Mouse (Mus musculus): ENCODE results near the gene Ssbp3. TPM values are rescaled to one million over a fixed set of nuclear protein-coding genes. Genes with fewer than 3 reads are reported as not detected.

Gene Ssbp3
- polyA plus RNA-seq, 1 experiment from 2014 or later, result 81.5 TPM

DNA sequence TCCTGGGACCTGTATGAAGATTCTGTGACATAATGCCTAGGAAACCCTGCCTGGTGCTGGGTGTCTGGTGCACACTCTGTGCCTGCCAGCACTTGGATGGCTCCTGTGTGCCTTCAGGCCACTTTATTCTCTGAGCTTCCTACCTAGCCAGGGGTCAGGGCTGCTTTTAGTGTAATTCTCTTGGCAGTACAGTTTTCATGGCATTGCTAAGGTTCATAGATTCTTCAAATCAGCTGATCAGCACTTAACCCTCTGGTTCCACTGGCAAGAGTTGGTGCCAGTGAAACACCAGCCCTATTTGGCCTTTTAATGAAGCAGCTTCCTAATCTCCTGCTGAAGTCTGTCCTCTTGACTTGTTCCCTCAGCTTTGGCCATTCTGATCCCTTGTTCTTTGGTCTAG is 106.8 kb downstream of the Ssbp3 start:
- Histone ChIP-seq H3K4me1 (ENCODE audit: control insufficient read depth, insufficient read depth, low read length) (peaks cover 30% of the 10 kb centered on the region), H3K27ac (ENCODE audit: low read depth, low read length) (no peak overlapping the region)
- ATAC-seq (ENCODE audit: low FRiP score, low TSS enrichment), result no peak

DNA sequence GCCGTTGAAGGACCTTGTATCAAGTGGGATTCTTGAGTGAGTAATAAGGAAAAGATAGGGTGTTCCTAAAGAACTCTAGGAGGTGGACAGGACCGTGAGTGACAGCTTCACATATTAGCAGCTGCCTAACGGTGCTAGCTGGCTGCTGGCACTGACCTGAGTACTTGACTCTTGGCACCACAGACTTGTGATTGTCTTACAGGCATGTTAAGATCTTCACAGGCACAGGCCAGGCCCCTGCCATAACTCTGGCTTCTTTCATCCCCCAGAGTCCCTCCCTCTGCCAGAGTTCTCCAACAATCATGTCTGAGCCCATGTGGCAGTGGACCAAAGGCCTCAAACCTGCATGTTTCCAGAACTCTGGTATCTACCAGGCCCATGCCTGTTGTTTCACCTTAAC is 108.0 kb downstream of the Ssbp3 start:
- Histone ChIP-seq H3K4me3 (ENCODE audit: low read length) (no peak overlapping the region), H3K27ac (ENCODE audit: low read depth, low read length) (no peak overlapping the region), H3K36me3 (ENCODE audit: control insufficient read depth, insufficient read depth, low read length) (peaks cover 2% of the 10 kb centered on the region; the same call in 1 of the 2 replicates)

More for the DNA sequence above, 106.8 kb downstream of the Ssbp3 start:
- Histone ChIP-seq H3K4me2 (replicated peaks; ENCODE audit: low read depth, low read length) (no peak overlapping the region), H3K9ac (ENCODE audit: low read depth, low read length) (no peak overlapping the region), H3K4me3 (ENCODE audit: low read length) (no peak overlapping the region), H3K36me3 (ENCODE audit: control insufficient read depth, insufficient read depth, low read length) (peaks cover 2% of the 10 kb centered on the region; the same call in 1 of the 2 replicates), H3K9me3 (ENCODE audit: control insufficient read depth, low read length) (no peaks in the 10 kb centered on the region), H3K27me3 (ENCODE audit: control insufficient read depth, insufficient read depth, low read length) (no peaks in the 10 kb centered on the region)

DNA sequence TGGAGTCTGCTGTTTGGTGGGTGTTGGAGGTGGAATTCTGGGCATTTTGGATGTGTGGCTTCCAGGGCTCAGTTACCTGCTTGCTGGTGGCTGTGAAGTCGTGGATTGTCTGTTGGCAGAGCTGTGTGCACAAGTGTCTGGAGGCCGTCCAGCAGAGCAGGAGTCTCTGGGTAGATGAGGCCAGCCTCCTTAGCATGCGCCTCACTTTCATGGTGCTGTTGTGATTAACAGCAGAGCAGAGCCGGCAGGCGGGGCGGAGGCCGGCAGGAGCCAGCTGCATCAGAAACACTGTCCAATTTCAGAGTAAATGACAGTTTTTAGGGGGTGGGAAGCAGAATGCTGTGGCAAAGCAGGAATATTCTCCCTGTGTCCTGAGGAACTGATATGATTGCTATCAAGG is 108.5 kb downstream of the Ssbp3 start:
- H3K27ac ChIP-seq (ENCODE audit: low read depth, low read length), result no peak overlapping the region
- 61% methylated on average over 7 of the region's 7 CpGs for WGBS
- H3K4me2 ChIP-seq (replicated peaks; ENCODE audit: low read depth, low read length), result no peak overlapping the region
- H3K9ac ChIP-seq (ENCODE audit: low read depth, low read length), result no peak overlapping the region
- no peaks in the 10 kb centered on the region for H3K36me3 ChIP-seq (ENCODE audit: control insufficient read depth, insufficient read depth, low read length)
- H3K4me1 ChIP-seq (ENCODE audit: control insufficient read depth, insufficient read depth, low read length), result peaks cover 30% of the 10 kb centered on the region
- no peaks in the 10 kb centered on the region for H3K27me3 ChIP-seq (ENCODE audit: control insufficient read depth, insufficient read depth, low read length)
- H3K4me3 ChIP-seq (ENCODE audit: low read length), result no peak overlapping the region
- no peak for ATAC-seq (ENCODE audit: low FRiP score, low TSS enrichment)
- H3K9me3 ChIP-seq (ENCODE audit: control insufficient read depth, low read length), result no peaks in the 10 kb centered on the region

More for the DNA sequence above, 108.0 kb downstream of the Ssbp3 start:
- Histone ChIP-seq H3K4me1 (ENCODE audit: control insufficient read depth, insufficient read depth, low read length) (peaks cover 30% of the 10 kb centered on the region), H3K9ac (ENCODE audit: low read depth, low read length) (no peak overlapping the region), H3K9me3 (ENCODE audit: control insufficient read depth, low read length) (no peaks in the 10 kb centered on the region), H3K4me2 (replicated peaks; ENCODE audit: low read depth, low read length) (no peak overlapping the region), H3K27me3 (ENCODE audit: control insufficient read depth, insufficient read depth, low read length) (no peaks in the 10 kb centered on the region)
- 59% methylated on average over 3 of the region's 3 CpGs for WGBS
- no peak for ATAC-seq (ENCODE audit: low FRiP score, low TSS enrichment)

DNA sequence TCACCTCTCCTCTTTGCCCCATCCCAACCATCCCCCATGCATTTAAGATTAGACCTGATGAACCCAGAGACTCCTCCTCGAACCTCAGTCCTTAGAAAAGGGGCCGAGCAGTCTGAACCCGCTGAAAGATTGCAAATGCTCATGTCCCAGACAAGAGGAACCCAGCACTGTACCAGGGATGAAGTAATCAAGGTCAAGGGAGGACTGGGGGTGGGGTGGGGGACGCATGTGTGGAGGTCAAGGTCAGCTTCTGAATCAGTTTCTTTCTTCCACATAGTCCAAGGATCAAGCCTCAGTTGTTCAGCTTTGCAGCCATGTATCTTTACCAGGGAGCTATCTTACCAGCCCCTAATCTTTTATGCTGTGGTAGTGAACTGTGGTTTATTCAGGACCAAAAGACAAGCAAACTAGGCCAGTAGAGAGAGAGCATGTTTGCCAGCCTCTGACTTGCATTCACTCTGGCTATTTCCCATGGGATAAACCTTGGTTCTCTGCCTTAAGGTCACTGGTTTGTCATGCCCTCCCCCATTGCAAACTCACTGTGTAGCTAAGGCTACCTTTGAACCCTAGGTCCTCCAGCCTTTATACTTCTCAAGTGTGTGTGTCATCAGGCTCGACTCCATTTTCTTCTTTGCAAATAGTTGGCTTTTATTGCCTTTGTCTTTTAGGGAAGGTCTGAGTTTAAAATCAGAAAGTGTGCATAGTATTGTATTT is 109.9 kb downstream of the Ssbp3 start:
- Histone ChIP-seq H3K9ac (ENCODE audit: low read depth, low read length) (no peak overlapping the region), H3K4me2 (replicated peaks; ENCODE audit: low read depth, low read length) (no peak overlapping the region), H3K4me1 (ENCODE audit: control insufficient read depth, insufficient read depth, low read length) (peaks cover 25% of the 10 kb centered on the region), H3K9me3 (ENCODE audit: control insufficient read depth, low read length) (no peaks in the 10 kb centered on the region), H3K27ac (ENCODE audit: low read depth, low read length) (no peak overlapping the region), H3K27me3 (ENCODE audit: control insufficient read depth, insufficient read depth, low read length) (no peaks in the 10 kb centered on the region), H3K36me3 (ENCODE audit: control insufficient read depth, insufficient read depth, low read length) (0 out of 2 replicates have a peak, but pooled peaks cover 3% of the 10 kb centered on the region), H3K4me3 (ENCODE audit: low read length) (no peak overlapping the region)
- 68% methylated on average over 5 of the region's 5 CpGs for WGBS
- no peak for ATAC-seq (ENCODE audit: low FRiP score, low TSS enrichment)

DNA sequence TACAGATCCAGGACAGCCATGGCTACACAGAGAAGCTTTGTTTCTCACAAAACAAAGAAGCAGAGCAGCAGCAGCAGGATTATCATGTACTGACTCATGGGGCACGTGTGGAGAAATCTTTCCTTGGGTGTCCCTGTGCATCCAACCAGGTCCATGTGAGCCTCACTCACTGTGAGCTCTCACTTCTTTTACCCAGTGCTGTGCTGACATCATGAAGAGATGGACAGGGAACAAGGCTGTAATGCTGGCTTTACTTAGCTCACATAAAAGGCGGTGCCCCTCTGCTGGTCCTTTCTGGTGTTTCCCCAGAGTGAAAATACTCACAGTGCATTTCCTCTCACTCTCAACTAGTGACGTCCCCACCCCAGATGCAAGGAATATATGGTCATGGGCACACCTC is 111.0 kb downstream of the Ssbp3 start:
- Histone ChIP-seq H3K27ac (ENCODE audit: low read depth, low read length) (no peak overlapping the region), H3K27me3 (ENCODE audit: control insufficient read depth, insufficient read depth, low read length) (no peaks in the 10 kb centered on the region), H3K4me2 (replicated peaks; ENCODE audit: low read depth, low read length) (no peak overlapping the region), H3K9ac (ENCODE audit: low read depth, low read length) (no peak overlapping the region), H3K36me3 (ENCODE audit: control insufficient read depth, insufficient read depth, low read length) (0 out of 2 replicates have a peak, but pooled peaks cover 3% of the 10 kb centered on the region), H3K9me3 (ENCODE audit: control insufficient read depth, low read length) (no peaks in the 10 kb centered on the region), H3K4me3 (ENCODE audit: low read length) (no peak overlapping the region), H3K4me1 (ENCODE audit: control insufficient read depth, insufficient read depth, low read length) (peaks cover 15% of the 10 kb centered on the region)
- 77% methylated on average over 3 of the region's 3 CpGs for WGBS
- no peak for ATAC-seq (ENCODE audit: low FRiP score, low TSS enrichment)

DNA sequence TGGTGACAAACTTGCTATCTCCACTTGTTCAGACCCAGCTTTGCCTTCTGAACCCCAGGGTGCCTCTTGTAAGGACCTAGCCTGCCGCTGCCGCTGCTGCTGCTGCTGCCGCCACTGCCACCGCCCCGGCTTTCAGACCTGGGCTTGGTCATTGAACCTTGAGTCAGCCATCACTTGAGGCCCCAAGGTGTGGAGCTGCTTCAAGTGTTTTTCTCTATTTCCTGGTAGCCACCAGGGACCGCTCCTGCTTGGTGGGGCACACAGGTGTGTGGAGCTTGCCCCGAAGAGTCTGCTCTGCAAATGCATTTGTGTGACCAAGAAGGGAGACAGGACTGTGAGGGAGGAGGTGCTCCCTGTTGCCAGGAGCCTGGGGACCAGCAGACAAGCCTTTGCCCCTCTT is 114.4 kb downstream of the Ssbp3 start:
- no peak overlapping the region for H3K9ac ChIP-seq (ENCODE audit: low read depth, low read length)
- no peak overlapping the region for H3K4me2 ChIP-seq (replicated peaks; ENCODE audit: low read depth, low read length)
- no peak for ATAC-seq (ENCODE audit: low FRiP score, low TSS enrichment)
- no peaks in the 10 kb centered on the region for H3K27me3 ChIP-seq (ENCODE audit: control insufficient read depth, insufficient read depth, low read length)
- H3K27ac ChIP-seq (ENCODE audit: low read depth, low read length), result no peak overlapping the region
- no peaks in the 10 kb centered on the region for H3K9me3 ChIP-seq (ENCODE audit: control insufficient read depth, low read length)
- 85% methylated on average over 7 of the region's 7 CpGs for WGBS
- H3K4me3 ChIP-seq (ENCODE audit: low read length), result no peak overlapping the region
- peaks cover 4% of the 10 kb centered on the region; the same call in 1 of the 2 replicates for H3K4me1 ChIP-seq (ENCODE audit: control insufficient read depth, insufficient read depth, low read length)
- H3K36me3 ChIP-seq (ENCODE audit: control insufficient read depth, insufficient read depth, low read length), result peaks cover 24% of the 10 kb centered on the region

DNA sequence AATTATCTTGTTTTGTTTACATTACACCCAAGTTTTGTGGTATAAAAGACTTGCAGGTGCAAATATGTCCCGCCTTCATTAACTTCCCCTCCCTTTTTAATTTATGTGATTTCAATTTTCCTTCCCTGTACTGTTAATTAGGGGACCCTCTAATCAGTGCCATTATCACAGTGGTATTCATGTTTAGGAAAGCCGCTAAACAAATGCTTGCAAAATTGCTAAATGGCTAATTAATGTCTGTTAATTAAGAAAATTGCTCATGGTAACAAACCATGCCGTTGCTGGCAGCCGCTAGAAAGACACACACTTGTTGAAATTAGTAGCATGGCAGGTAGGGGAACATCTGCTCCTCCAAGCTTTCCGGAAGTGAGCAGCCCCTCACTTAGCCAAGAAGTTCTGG is 114.9 kb downstream of the Ssbp3 start:
- no peak for ATAC-seq (ENCODE audit: low FRiP score, low TSS enrichment)
- no peaks in the 10 kb centered on the region; the same call in 1 of the 2 replicates for H3K4me1 ChIP-seq (ENCODE audit: control insufficient read depth, insufficient read depth, low read length)

DNA sequence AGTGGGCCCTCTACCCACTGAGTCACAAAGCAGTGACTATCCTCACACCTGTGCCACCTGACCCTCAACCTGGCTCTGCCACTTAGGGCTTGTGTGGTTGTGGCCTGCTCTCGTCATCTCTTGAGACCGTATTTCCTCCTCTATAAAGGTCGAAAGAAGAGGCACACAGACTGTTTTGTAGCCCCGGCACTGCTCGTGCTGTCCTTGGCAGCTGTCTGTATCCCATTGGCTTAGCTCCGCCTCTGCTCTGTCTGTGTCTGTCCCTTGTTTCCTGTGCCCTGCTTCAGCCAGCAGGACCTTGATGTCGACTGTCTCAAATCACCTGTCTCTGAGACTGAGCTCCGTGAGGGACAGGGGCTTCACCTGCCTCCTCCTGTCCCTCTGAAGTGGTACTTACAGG is 116.0 kb downstream of the Ssbp3 start:
- Histone ChIP-seq H3K4me3 (ENCODE audit: low read length) (no peak overlapping the region), H3K9ac (ENCODE audit: low read depth, low read length) (no peak overlapping the region), H3K27me3 (ENCODE audit: control insufficient read depth, insufficient read depth, low read length) (no peaks in the 10 kb centered on the region), H3K4me2 (replicated peaks; ENCODE audit: low read depth, low read length) (no peak overlapping the region), H3K27ac (ENCODE audit: low read depth, low read length) (no peak overlapping the region), H3K36me3 (ENCODE audit: control insufficient read depth, insufficient read depth, low read length) (peaks cover 37% of the 10 kb centered on the region), H3K4me1 (ENCODE audit: control insufficient read depth, insufficient read depth, low read length) (no peaks in the 10 kb centered on the region), H3K9me3 (ENCODE audit: control insufficient read depth, low read length) (no peaks in the 10 kb centered on the region)
- ATAC-seq (ENCODE audit: low FRiP score, low TSS enrichment), result no peak
- 60% methylated on average over 8 of the region's 8 CpGs for WGBS

More for the DNA sequence above, 114.9 kb downstream of the Ssbp3 start:
- Histone ChIP-seq H3K36me3 (ENCODE audit: control insufficient read depth, insufficient read depth, low read length) (peaks cover 26% of the 10 kb centered on the region), H3K4me2 (replicated peaks; ENCODE audit: low read depth, low read length) (no peak overlapping the region), H3K9me3 (ENCODE audit: control insufficient read depth, low read length) (no peaks in the 10 kb centered on the region), H3K27me3 (ENCODE audit: control insufficient read depth, insufficient read depth, low read length) (no peaks in the 10 kb centered on the region), H3K4me3 (ENCODE audit: low read length) (no peak overlapping the region), H3K27ac (ENCODE audit: low read depth, low read length) (no peak overlapping the region), H3K9ac (ENCODE audit: low read depth, low read length) (no peak overlapping the region)
- 80% methylated on average over 5 of the region's 5 CpGs for WGBS

DNA sequence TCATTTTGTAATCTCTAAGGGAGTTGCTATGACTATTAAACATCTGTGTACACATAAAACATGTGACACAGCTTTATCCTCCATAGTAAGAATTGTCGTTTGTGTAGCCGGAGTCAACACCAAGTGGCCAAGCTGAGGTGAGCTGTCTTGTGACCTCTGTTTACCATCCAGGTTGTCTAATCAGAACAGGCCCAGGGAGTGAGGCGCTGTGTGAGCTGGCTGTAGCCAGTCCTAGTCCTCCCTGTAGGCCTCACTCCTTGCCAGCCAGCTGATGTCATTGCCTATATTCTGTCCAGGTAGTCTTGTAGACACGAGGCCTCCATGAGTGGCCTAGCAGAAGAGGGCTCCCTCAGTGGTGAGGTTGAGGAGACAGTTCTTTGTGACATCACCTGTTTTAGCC is 125.2 kb downstream of the Ssbp3 start:
- WGBS, result 89% methylated on average over 4 of the region's 4 CpGs
- no peak overlapping the region for H3K9ac ChIP-seq (ENCODE audit: low read depth, low read length)
- H3K9me3 ChIP-seq (ENCODE audit: control insufficient read depth, low read length), result no peaks in the 10 kb centered on the region
- H3K4me2 ChIP-seq (replicated peaks; ENCODE audit: low read depth, low read length), result no peak overlapping the region
- no peaks in the 10 kb centered on the region for H3K27me3 ChIP-seq (ENCODE audit: control insufficient read depth, insufficient read depth, low read length)
- H3K36me3 ChIP-seq (ENCODE audit: control insufficient read depth, insufficient read depth, low read length), result peaks cover 84% of the 10 kb centered on the region
- no peak overlapping the region for H3K4me3 ChIP-seq (ENCODE audit: low read length)
- H3K4me1 ChIP-seq (ENCODE audit: control insufficient read depth, insufficient read depth, low read length), result no peaks in the 10 kb centered on the region
- H3K27ac ChIP-seq (ENCODE audit: low read depth, low read length), result no peak overlapping the region
- no peak for ATAC-seq (ENCODE audit: low FRiP score, low TSS enrichment)
